Comparison of ENCODE assay signal across 8 mouse cellular contexts in genomic region chr10:81411471-81412400, GRCm38 (mm10). TPM values are rescaled to one million over a fixed set of nuclear protein-coding genes. Genes with fewer than 3 reads are reported as not detected.
DNase-seq lines count a peak whose midpoint lies in the region; ATAC-seq and TF ChIP-seq lines count a peak whose summit lies in the region.

No protein-coding gene starts in this region.

- H3K4me2 ChIP-seq in liver, embryonic 12.5 days, result 0 out of 2 replicates have a peak overlapping the region, but pooled peaks have one; percentile 50

- H3K27ac ChIP-seq in heart, adult 2 months, result peak overlapping the region; percentile 91
- H3K27ac ChIP-seq in liver, embryonic 12.5 days, result peak overlapping the region; percentile 52

- ATAC-seq in liver, embryonic 12.5 days, result no peak

- no peaks in the 10 kb centered on the region for H3K27me3 ChIP-seq in heart, adult 2 months (ENCODE audit: control insufficient read depth, insufficient read depth, low read length)
- peaks cover 29% of the 10 kb centered on the region for H3K27me3 ChIP-seq in liver, embryonic 12.5 days (replicated peaks)

- H3K9ac ChIP-seq in heart, adult 2 months (ENCODE audit: low read depth, low read length), result peak overlapping the region; percentile 68
- H3K9ac ChIP-seq in liver, embryonic 12.5 days, result no peak overlapping the region

- TF ChIP-seq CTCF in heart, adult 2 months (IDR thresholded peaks at IDR 0.05), result no peak

- peak; percentile 44 for TF ChIP-seq POLR2A in heart, adult 2 months (IDR thresholded peaks at IDR 0.05; ENCODE audit: insufficient read depth, low read depth, low read length)

- peak; percentile 84 to 92 for DNase-seq in adrenal gland, adult (ENCODE audit: inconsistent age in 2 of 2, low spot score in 1 of 2)
- no peak for DNase-seq in adrenal gland, postnatal 4 days (ENCODE audit: low spot score in 2 of 2)
- DNase-seq in cerebellum, postnatal 25 days, result peak; percentile 94
- DNase-seq in heart, adult 2 months, result peak; percentile 95 to 96
- peak; percentile 87 for DNase-seq in kidney, adult 18-20 months
- peak; percentile 65 for DNase-seq in ovary, adult 18-20 months (ENCODE audit: low spot score)
- no peak for DNase-seq in embryo, embryonic 11 days

- H3K36me3 ChIP-seq in heart, adult 2 months (ENCODE audit: control insufficient read depth, insufficient read depth, low read length), result peaks cover 33% of the 10 kb centered on the region
- H3K36me3 ChIP-seq in liver, embryonic 12.5 days, result 0 out of 2 replicates have a peak, but pooled peaks cover 4% of the 10 kb centered on the region

- 4% methylated on average over 18 of the region's 18 CpGs for WGBS in heart, adult 2 months
- 64% methylated on average over 18 of the region's 18 CpGs for WGBS in liver, embryonic 12.5 days (ENCODE audit: insufficient replicate concordance)

- no peaks in the 10 kb centered on the region for H3K79me2 ChIP-seq in heart, adult 2 months (replicated peaks; ENCODE audit: control insufficient read depth, insufficient read depth, low read length)

- intact Hi-C loops in heart, adult 2 months (cut with DNase I), result loop anchor here (1.0 to 2.0 kb wide), 2 partner anchors 19 to 615 kb away; no protein-coding TSS in a partner anchor

- peak overlapping the region; percentile 29; the same call in 1 of the 2 replicates for H3K4me3 ChIP-seq in heart, adult 2 months
- no peak overlapping the region for H3K4me3 ChIP-seq in liver, embryonic 12.5 days

- H3K9me3 ChIP-seq in liver, embryonic 12.5 days (replicated peaks), result no peaks in the 10 kb centered on the region

- peaks cover 68% of the 10 kb centered on the region for H3K4me1 ChIP-seq in heart, adult 2 months (ENCODE audit: control insufficient read depth, insufficient read depth, low read length)
- H3K4me1 ChIP-seq in liver, embryonic 12.5 days, result peaks cover 91% of the 10 kb centered on the region

- peak; percentile 83 for TF ChIP-seq EP300 in heart, adult 2 months (IDR thresholded peaks at IDR 0.05; ENCODE audit: insufficient read depth, low read depth, low read length)

RNA-seq across cellular contexts. Expression of gene Smim24, which starts 18.9 kb away (rescaled TPM):
- 10 to 100 TPM in 1 of 2 experiments, 1 to 10 TPM in 1; 1.2 to 13.2 TPM for total RNA-seq in adrenal gland, postnatal 4 days (2021)
- 1 to 10 TPM; 2.0 to 2.3 TPM for total RNA-seq in heart, adult 2 months (2021)
- polyA plus RNA-seq in heart, adult 2 months (2012; rRNA removed), result 8.3 and 8.6 TPM in 2 replicates
- polyA plus RNA-seq in liver, embryonic 12.5 days (2016; fragmentation: Nextera tagmentation; extraction: Ambion mirVana), result 1.8 TPM in 2 replicates

RNA-seq across cellular contexts. Expression of gene Gm48552, which starts 22.9 kb away (rescaled TPM):
- total RNA-seq in adrenal gland, postnatal 4 days (2021), result 1 to 10 TPM; 2.6 to 4.1 TPM
- 1 to 10 TPM in 1 of 2 experiments, not detected in 1; 1.2 TPM for total RNA-seq in heart, adult 2 months (2021)
- polyA plus RNA-seq in heart, adult 2 months (2012; rRNA removed), result 0.88 and 1.2 TPM in 2 replicates
- polyA plus RNA-seq in liver, embryonic 12.5 days (2016; fragmentation: Nextera tagmentation; extraction: Ambion mirVana), result 0.71 and 0.98 TPM in 2 replicates

RNA-seq across cellular contexts. Expression of gene Gm48551, which starts 27.5 kb away (rescaled TPM):
- total RNA-seq in adrenal gland, postnatal 4 days (2021), result 1 to 10 TPM; 1.7 to 1.8 TPM
- total RNA-seq in heart, adult 2 months (2021), result 1 to 10 TPM in 1 of 2 experiments, under 1 TPM in 1; 0.73 to 1.9 TPM
- 2.1 and 3.5 TPM in 2 replicates for polyA plus RNA-seq in heart, adult 2 months (2012; rRNA removed)
- 0.68 and 1.2 TPM in 2 replicates for polyA plus RNA-seq in liver, embryonic 12.5 days (2016; fragmentation: Nextera tagmentation; extraction: Ambion mirVana)

RNA-seq across cellular contexts. Expression of gene Dohh, which starts 27.5 kb away (rescaled TPM):
- total RNA-seq in adrenal gland, postnatal 4 days (2021), result 10 to 100 TPM; 49.4 to 49.7 TPM
- 10 to 100 TPM; 46.6 to 53.8 TPM for total RNA-seq in heart, adult 2 months (2021)
- 48.5 and 56.9 TPM in 2 replicates for polyA plus RNA-seq in heart, adult 2 months (2012; rRNA removed)
- 70.0 and 74.5 TPM in 2 replicates for polyA plus RNA-seq in liver, embryonic 12.5 days (2016; fragmentation: Nextera tagmentation; extraction: Ambion mirVana)

RNA-seq across cellular contexts. Expression of gene Fzr1, which starts 33.4 kb away (rescaled TPM):
- 10 to 100 TPM; 69.1 to 70.7 TPM for total RNA-seq in adrenal gland, postnatal 4 days (2021)
- total RNA-seq in heart, adult 2 months (2021), result 10 to 100 TPM; 29.9 to 31.5 TPM
- 49.3 and 56.1 TPM in 2 replicates for polyA plus RNA-seq in heart, adult 2 months (2012; rRNA removed)
- polyA plus RNA-seq in liver, embryonic 12.5 days (2016; fragmentation: Nextera tagmentation; extraction: Ambion mirVana), result 93.8 and 100 TPM in 2 replicates

Comparison
In these comparisons a context has a peak if more than half of its experiments do, and no peak if none do; other contexts are left out.
1. DNase-seq: peak in adrenal gland, adult (2 of 2), cerebellum, postnatal 25 days (2 of 2), heart, adult 2 months (2 of 2), kidney, adult 18-20 months (single experiment) and ovary, adult 18-20 months (single experiment); none in adrenal gland, postnatal 4 days (0 of 2) and embryo, embryonic 11 days (single experiment).